ENCODE assay signal across 9 mouse cellular contexts in the genomic region with DNA sequence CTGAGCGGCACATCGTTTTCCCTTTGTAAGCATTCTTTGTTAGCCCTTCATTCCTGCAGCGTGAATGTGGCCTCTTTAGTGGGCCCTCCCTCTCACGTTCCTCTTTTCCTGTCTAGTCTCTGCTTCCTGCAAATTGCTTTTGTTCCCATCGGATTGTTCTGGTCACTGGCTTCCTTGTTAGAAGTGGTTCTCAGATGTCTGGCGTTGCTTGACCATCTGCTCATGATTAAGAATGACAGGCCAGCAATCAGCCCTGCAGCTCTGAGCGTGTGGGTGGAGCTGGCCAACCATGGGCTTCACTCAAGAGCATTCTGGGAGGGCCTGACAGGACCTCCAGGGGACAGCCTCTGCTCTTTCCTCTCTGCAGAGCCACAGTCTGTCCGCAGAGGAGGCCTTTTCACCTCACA.
DNase-seq lines count a peak whose midpoint lies in the region; ATAC-seq and TF ChIP-seq lines count a peak whose summit lies in the region.
"Had no signal": no experiment of that assay in that cellular context is flagged by ENCODE, and none has a peak within 500 bp of the region (broad histone marks: within the 10 kb centered on the region; RNA-seq: fewer than 3 reads in every experiment).

No protein-coding gene starts in this region.

- H3K9me3 ChIP-seq in forebrain, embryonic 11.5 days (ENCODE audit: control insufficient read depth, low read length), result no peaks in the 10 kb centered on the region
- H3K9me3 ChIP-seq in limb, embryonic 13.5 days, result no peaks in the 10 kb centered on the region
- H3K9me3 ChIP-seq: megakaryocyte, embryonic 14.5 days had no signal

- intact Hi-C loops in heart, adult 2 months (cut with DNase I), result no loop called here

- TF ChIP-seq CTCF in heart, adult 2 months (IDR thresholded peaks at IDR 0.05), result no peak

- ATAC-seq in forebrain, embryonic 11.5 days (replicated peaks; ENCODE audit: low FRiP score), result peak; percentile 78
- peak; percentile 81 for ATAC-seq in limb, embryonic 13.5 days (ENCODE audit: low FRiP score, low read depth)
- ATAC-seq in erythroblast, adult 5-6 weeks (replicated peaks; ENCODE audit: low FRiP score, poor library complexity, severe bottlenecking), result no peak
- ATAC-seq in frontal cortex, adult (ENCODE audit: low TSS enrichment), result no peak

- H3K4me2 ChIP-seq in forebrain, embryonic 11.5 days (ENCODE audit: low read depth, low read length, severe bottlenecking), result no peak overlapping the region
- peak overlapping the region; percentile 27; the same call in 1 of the 2 replicates for H3K4me2 ChIP-seq in limb, embryonic 13.5 days (replicated peaks)

- TF ChIP-seq POLR2A in heart, adult 2 months (IDR thresholded peaks at IDR 0.05; ENCODE audit: insufficient read depth, low read depth, low read length), result no peak

- no peaks in the 10 kb centered on the region for H3K4me1 ChIP-seq in heart, adult 2 months (ENCODE audit: control insufficient read depth, insufficient read depth, low read length)
- H3K4me1 ChIP-seq in forebrain, embryonic 11.5 days (replicated peaks; ENCODE audit: control insufficient read depth, insufficient read depth, low read length), result peaks cover 6% of the 10 kb centered on the region
- H3K4me1 ChIP-seq in limb, embryonic 13.5 days, result peaks cover 22% of the 10 kb centered on the region
- H3K4me1 ChIP-seq: megakaryocyte, embryonic 14.5 days had no signal

- H3K79me2 ChIP-seq in heart, adult 2 months (replicated peaks; ENCODE audit: control insufficient read depth, insufficient read depth, low read length), result no peaks in the 10 kb centered on the region

- no peak overlapping the region for H3K27ac ChIP-seq in heart, adult 2 months
- H3K27ac ChIP-seq in forebrain, embryonic 11.5 days (ENCODE audit: low read depth, low read length), result peak overlapping the region; percentile 42; the same call in 1 of the 2 replicates
- peak overlapping the region; percentile 44; the same call in 1 of the 2 replicates for H3K27ac ChIP-seq in limb, embryonic 13.5 days

- no peak for TF ChIP-seq EP300 in heart, adult 2 months (IDR thresholded peaks at IDR 0.05; ENCODE audit: insufficient read depth, low read depth, low read length)

- no peak overlapping the region for H3K9ac ChIP-seq in heart, adult 2 months (ENCODE audit: low read depth, low read length)
- 0 out of 2 replicates have a peak overlapping the region, but pooled peaks have one; percentile 27 for H3K9ac ChIP-seq in forebrain, embryonic 11.5 days (ENCODE audit: low read length)
- no peak overlapping the region for H3K9ac ChIP-seq in limb, embryonic 13.5 days

- H3K4me3 ChIP-seq in heart, adult 2 months, result no peak overlapping the region
- H3K4me3 ChIP-seq in forebrain, embryonic 11.5 days (ENCODE audit: low read depth, low read length), result no peak overlapping the region
- no peak overlapping the region for H3K4me3 ChIP-seq in limb, embryonic 13.5 days
- H3K4me3 ChIP-seq: megakaryocyte, embryonic 14.5 days had no signal

- H3K27me3 ChIP-seq in heart, adult 2 months (ENCODE audit: control insufficient read depth, insufficient read depth, low read length), result no peaks in the 10 kb centered on the region
- no peaks in the 10 kb centered on the region for H3K27me3 ChIP-seq in forebrain, embryonic 11.5 days (ENCODE audit: control insufficient read depth, insufficient read depth, low read length)
- H3K27me3 ChIP-seq in limb, embryonic 13.5 days, result no peaks in the 10 kb centered on the region

- H3K36me3 ChIP-seq in heart, adult 2 months (ENCODE audit: control insufficient read depth, insufficient read depth, low read length), result no peaks in the 10 kb centered on the region
- no peaks in the 10 kb centered on the region for H3K36me3 ChIP-seq in forebrain, embryonic 11.5 days (ENCODE audit: control insufficient read depth, insufficient read depth, low read length)
- H3K36me3 ChIP-seq in limb, embryonic 13.5 days, result no peaks in the 10 kb centered on the region

- WGBS in heart, adult 2 months, result 27% methylated on average over 8 of the region's 8 CpGs
- WGBS in forebrain, embryonic 11.5 days, result 1% methylated on average over 8 of the region's 8 CpGs
- 2% methylated on average over 8 of the region's 8 CpGs for WGBS in limb, embryonic 13.5 days

- DNase-seq in heart, adult 11 months, result peak; percentile 58
- DNase-seq in heart, adult 2 months, result no peak
- peak; percentile 79 for DNase-seq in brain, adult 2 months (ENCODE audit: low read depth, low spot score)
- DNase-seq in forebrain, embryonic 11.5 days (ENCODE audit: low spot score), result peak; percentile 79
- DNase-seq in gastrocnemius, adult 8-10 months (ENCODE audit: low spot score in 2 of 2), result no peak

Comparison
In these comparisons a context has a peak if more than half of its experiments do, and no peak if none do; other contexts are left out.
1. DNase-seq: peak in heart, adult 11 months (single experiment), brain, adult 2 months (single experiment) and forebrain, embryonic 11.5 days (single experiment); none in heart, adult 2 months (0 of 2) and gastrocnemius, adult 8-10 months (0 of 2).
2. ATAC-seq: peak in forebrain, embryonic 11.5 days (single experiment) and limb, embryonic 13.5 days (single experiment); none in erythroblast, adult 5-6 weeks (single experiment) and frontal cortex, adult (single experiment).